Mouse (Mus musculus): ENCODE results near the gene Slc22a23. TPM values are rescaled to one million over a fixed set of nuclear protein-coding genes. Genes with fewer than 3 reads are reported as not detected.

Slc22a23 gene
- total and polyA plus RNA-seq, 2 experiments from 2014 or later = 10.3 to 87.9 TPM

- Histone ChIP-seq H3K27me3 (ENCODE audit: insufficient read depth, low read length) (no peaks in the 10 kb centered on the region), H3K4me3 (ENCODE audit: low read depth, low read length) (no peak overlapping the region), H3K4me2 (ENCODE audit: low read depth) (no peak overlapping the region), H3K36me3 (ENCODE audit: insufficient read depth) (no peaks in the 10 kb centered on the region), H3K4me1 (ENCODE audit: insufficient read depth) (no peaks in the 10 kb centered on the region), H3K9me3 (ENCODE audit: low read length) (no peaks in the 10 kb centered on the region), H3K27ac (ENCODE audit: low read depth, low read length) (peak overlapping the region; percentile 35; the same call in 1 of the 2 replicates), H3K9ac (no peak overlapping the region)
- WGBS = 60% methylated on average over 5 of the region's 5 CpGs
- no peak for TF ChIP-seq CTCF (IDR thresholded peaks at IDR 0.05; ENCODE audit: low read depth)
- ATAC-seq = peak; percentile 77
- no peak for DNase-seq
Observed at GRCm38 (mm10) chr13:34278759-34279270, 66.2 kb downstream of the Slc22a23 start.

GRCm38 (mm10) chr13:34278288-34278701 lies 66.7 kb downstream of the Slc22a23 start:
- Histone ChIP-seq H3K27ac (ENCODE audit: low read depth, low read length) (no peak overlapping the region), H3K36me3 (ENCODE audit: insufficient read depth) (no peaks in the 10 kb centered on the region), H3K4me2 (ENCODE audit: low read depth) (no peak overlapping the region), H3K4me1 (ENCODE audit: insufficient read depth) (no peaks in the 10 kb centered on the region), H3K9me3 (ENCODE audit: low read length) (no peaks in the 10 kb centered on the region), H3K4me3 (ENCODE audit: low read depth, low read length) (no peak overlapping the region), H3K9ac (no peak overlapping the region), H3K27me3 (ENCODE audit: insufficient read depth, low read length) (no peaks in the 10 kb centered on the region)
- peak; percentile 73 for ATAC-seq
- no peak for TF ChIP-seq CTCF (IDR thresholded peaks at IDR 0.05; ENCODE audit: low read depth)
- DNase-seq = peak; percentile 23
- WGBS = 42% methylated on average over 6 of the region's 6 CpGs

DNA sequence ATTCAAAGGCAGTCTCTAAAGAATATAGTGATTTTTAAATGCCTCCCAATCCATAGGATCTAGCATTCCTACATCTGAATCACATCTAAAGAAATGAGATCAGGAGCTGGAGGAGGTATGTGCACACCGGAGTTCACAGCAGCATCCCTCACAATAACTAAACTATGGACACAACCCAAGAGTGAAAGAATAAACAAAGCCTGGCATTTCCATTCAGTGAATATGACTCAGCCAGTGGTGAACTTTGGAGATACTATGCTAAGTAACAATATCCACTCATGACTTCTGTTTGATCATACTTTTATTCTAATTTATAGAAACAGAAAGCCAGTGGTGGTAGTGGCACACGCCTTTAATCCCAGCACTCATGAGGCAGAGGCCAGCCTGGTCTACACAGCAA lies 67.4 kb downstream of the Slc22a23 start:
- H3K4me2 ChIP-seq (ENCODE audit: low read depth) = no peak overlapping the region
- H3K9ac ChIP-seq = no peak overlapping the region
- no peak overlapping the region for H3K4me3 ChIP-seq (ENCODE audit: low read depth, low read length)
- H3K4me1 ChIP-seq (ENCODE audit: insufficient read depth) = no peaks in the 10 kb centered on the region
- ATAC-seq = no peak
- no peaks in the 10 kb centered on the region for H3K27me3 ChIP-seq (ENCODE audit: insufficient read depth, low read length)
- no peak for DNase-seq
- WGBS = 84% methylated on average over 2 of the region's 2 CpGs
- no peak for TF ChIP-seq CTCF (IDR thresholded peaks at IDR 0.05; ENCODE audit: low read depth)
- no peak overlapping the region for H3K27ac ChIP-seq (ENCODE audit: low read depth, low read length)
- H3K9me3 ChIP-seq (ENCODE audit: low read length) = no peaks in the 10 kb centered on the region
- no peaks in the 10 kb centered on the region for H3K36me3 ChIP-seq (ENCODE audit: insufficient read depth)

DNA sequence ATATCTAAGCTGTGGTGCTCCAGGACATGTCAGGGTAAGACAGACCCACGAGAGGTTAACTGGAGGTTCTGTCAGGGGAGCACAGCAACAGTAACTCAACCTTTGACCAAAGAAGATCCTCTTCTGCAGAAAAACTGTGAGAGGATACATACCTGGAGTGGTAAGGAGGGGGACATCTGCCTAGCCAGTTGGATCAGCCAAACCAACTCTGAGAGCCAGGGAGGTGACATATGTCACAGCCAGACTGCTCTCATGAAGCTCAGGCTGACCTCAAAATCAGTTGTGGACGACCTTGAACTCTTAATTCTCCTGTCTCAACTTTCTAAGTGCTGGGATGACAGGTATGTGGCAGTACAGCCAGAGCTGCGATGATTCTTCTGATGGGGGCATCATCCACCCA lies 68.0 kb downstream of the Slc22a23 start:
- H3K4me1 ChIP-seq (ENCODE audit: insufficient read depth) = peaks cover 3% of the 10 kb centered on the region; the same call in 1 of the 2 replicates
- H3K36me3 ChIP-seq (ENCODE audit: insufficient read depth) = no peaks in the 10 kb centered on the region
- no peak for TF ChIP-seq CTCF (IDR thresholded peaks at IDR 0.05; ENCODE audit: low read depth)
- no peak overlapping the region for H3K4me2 ChIP-seq (ENCODE audit: low read depth)
- ATAC-seq (no peak), DNase-seq (no peak)
- H3K27ac ChIP-seq (ENCODE audit: low read depth, low read length) = no peak overlapping the region
- WGBS = 91% methylated on average over 3 of the region's 3 CpGs
- no peak overlapping the region for H3K4me3 ChIP-seq (ENCODE audit: low read depth, low read length)
- no peaks in the 10 kb centered on the region for H3K27me3 ChIP-seq (ENCODE audit: insufficient read depth, low read length)
- H3K9ac ChIP-seq = no peak overlapping the region
- H3K9me3 ChIP-seq (ENCODE audit: low read length) = no peaks in the 10 kb centered on the region

DNA sequence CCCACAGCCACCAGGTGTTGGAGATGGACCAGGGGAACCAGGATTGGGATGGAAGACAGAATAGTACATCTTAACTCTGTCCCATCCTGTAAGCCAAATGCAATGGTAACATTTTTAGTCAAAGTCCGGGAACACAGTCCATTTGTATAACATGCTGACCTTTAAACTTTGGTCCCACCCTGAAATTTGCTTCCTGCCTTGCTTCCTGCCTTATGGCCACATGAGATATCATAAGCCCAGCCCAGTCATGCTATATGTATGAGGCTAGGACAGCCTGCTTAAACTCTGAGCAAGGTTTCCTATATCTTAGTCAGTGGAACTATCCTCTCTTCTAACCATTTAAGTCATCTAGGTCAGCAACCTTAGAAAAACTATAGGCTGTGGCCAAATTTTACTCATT lies 70.1 kb downstream of the Slc22a23 start:
- DNase-seq = no peak
- Histone ChIP-seq H3K27ac (ENCODE audit: low read depth, low read length) (no peak overlapping the region), H3K36me3 (ENCODE audit: insufficient read depth) (no peaks in the 10 kb centered on the region), H3K9me3 (ENCODE audit: low read length) (no peaks in the 10 kb centered on the region), H3K4me1 (ENCODE audit: insufficient read depth) (peaks cover 7% of the 10 kb centered on the region; the same call in 1 of the 2 replicates), H3K4me2 (ENCODE audit: low read depth) (no peak overlapping the region), H3K27me3 (ENCODE audit: insufficient read depth, low read length) (no peaks in the 10 kb centered on the region), H3K9ac (no peak overlapping the region), H3K4me3 (ENCODE audit: low read depth, low read length) (no peak overlapping the region)
- no peak for TF ChIP-seq CTCF (IDR thresholded peaks at IDR 0.05; ENCODE audit: low read depth)
- 85% methylated on average over 1 of the region's 1 CpGs for WGBS
- ATAC-seq = no peak

DNA sequence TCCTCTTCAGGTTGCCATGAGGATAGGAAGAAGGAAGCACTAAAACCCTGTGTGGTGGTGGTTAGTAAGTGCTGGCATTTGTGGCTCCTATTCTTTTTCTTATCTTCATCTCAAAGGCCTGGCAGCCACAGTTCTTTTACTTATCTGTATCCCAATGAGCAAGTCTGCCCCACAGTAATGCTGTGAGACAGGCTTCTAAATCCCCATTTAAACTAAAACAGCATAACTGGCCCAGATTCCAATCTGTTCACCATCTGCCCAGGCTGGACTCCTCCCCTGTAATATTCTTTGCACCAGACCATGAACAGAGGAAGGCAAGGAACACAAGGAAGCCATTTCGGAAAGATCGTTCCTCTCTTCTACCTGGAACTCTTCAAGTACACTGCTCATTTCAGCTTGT lies 70.6 kb downstream of the Slc22a23 start:
- DNase-seq = peak; percentile 39
- WGBS = 82% methylated on average over 2 of the region's 2 CpGs
- no peaks in the 10 kb centered on the region for H3K27me3 ChIP-seq (ENCODE audit: insufficient read depth, low read length)
- peak; percentile 30 for ATAC-seq
- no peak overlapping the region for H3K4me3 ChIP-seq (ENCODE audit: low read depth, low read length)
- H3K27ac ChIP-seq (ENCODE audit: low read depth, low read length) = no peak overlapping the region
- no peaks in the 10 kb centered on the region for H3K36me3 ChIP-seq (ENCODE audit: insufficient read depth)
- no peak for TF ChIP-seq CTCF (IDR thresholded peaks at IDR 0.05; ENCODE audit: low read depth)
- no peaks in the 10 kb centered on the region for H3K9me3 ChIP-seq (ENCODE audit: low read length)
- H3K9ac ChIP-seq = no peak overlapping the region
- H3K4me1 ChIP-seq (ENCODE audit: insufficient read depth) = peaks cover 7% of the 10 kb centered on the region; the same call in 1 of the 2 replicates
- H3K4me2 ChIP-seq (ENCODE audit: low read depth) = no peak overlapping the region

DNA sequence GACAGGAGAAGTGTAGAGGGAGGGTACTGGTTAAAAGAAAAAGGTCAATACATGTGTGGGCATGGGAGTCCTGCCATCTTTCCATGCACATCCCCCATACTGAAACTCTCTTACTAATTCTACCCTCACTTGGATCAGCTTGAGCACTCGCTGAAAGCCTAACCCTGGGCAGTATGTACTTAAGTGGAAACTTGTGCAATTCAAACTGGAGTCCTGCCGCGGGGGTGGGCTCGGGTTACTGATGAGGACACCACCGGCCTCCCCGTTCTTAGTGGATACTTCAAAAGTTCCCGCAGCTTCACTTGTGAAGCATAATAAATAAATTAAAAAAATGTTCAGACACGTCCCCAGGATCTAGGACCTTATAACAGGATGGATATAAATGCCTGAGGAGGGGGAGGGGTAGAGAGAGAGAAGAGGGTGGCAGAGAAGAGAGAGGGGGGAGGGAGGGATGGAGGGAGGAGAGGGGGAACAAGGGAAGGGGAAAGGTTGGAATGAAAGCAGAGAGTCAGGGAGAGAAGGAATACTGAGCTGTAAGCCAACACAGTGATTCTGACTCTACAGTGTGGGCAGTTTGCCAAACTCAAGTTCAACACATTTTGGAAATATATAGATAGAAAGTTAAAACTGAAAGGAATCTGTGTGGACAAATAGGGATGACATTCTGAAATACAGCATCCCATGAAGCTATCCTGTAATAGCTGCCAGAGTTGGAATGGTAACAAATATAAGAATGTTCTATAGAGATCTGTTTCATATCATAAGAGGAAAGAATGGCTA lies 72.5 kb downstream of the Slc22a23 start:
- no peaks in the 10 kb centered on the region for H3K27me3 ChIP-seq (ENCODE audit: insufficient read depth, low read length)
- DNase-seq = peak; percentile 32
- H3K4me1 ChIP-seq (ENCODE audit: insufficient read depth) = peaks cover 7% of the 10 kb centered on the region; the same call in 1 of the 2 replicates
- 21% methylated on average over 8 of the region's 8 CpGs for WGBS
- H3K9me3 ChIP-seq (ENCODE audit: low read length) = no peaks in the 10 kb centered on the region
- H3K27ac ChIP-seq (ENCODE audit: low read depth, low read length) = no peak overlapping the region
- no peak overlapping the region for H3K4me2 ChIP-seq (ENCODE audit: low read depth)
- ATAC-seq = no peak
- TF ChIP-seq CTCF (IDR thresholded peaks at IDR 0.05; ENCODE audit: low read depth) = no peak
- H3K36me3 ChIP-seq (ENCODE audit: insufficient read depth) = no peaks in the 10 kb centered on the region
- H3K4me3 ChIP-seq (ENCODE audit: low read depth, low read length) = no peak overlapping the region
- no peak overlapping the region for H3K9ac ChIP-seq
